Mouse (Mus musculus) thymus, adult 2 months (tissue): ENCODE measurements around the gene Acvr2b.

ENCODE experiments used
- CTCF ChIP-seq: fragments of 200-500 bp; IDR thresholded peaks from 2 replicates; pipeline ENCODE4 v1.5.1; 2012; ENCODE audit warnings: mild to moderate bottlenecking, control low read depth, low read length, moderate library complexity, borderline replicate concordance; ENCODE audit not compliant: control insufficient read depth, poor library complexity, insufficient read depth; ENCODE audit errors: extremely low read depth
- POLR2A ChIP-seq: fragments of 200-500 bp; IDR thresholded peaks from 2 replicates; pipeline ENCODE4 v1.6.1; 2012; ENCODE audit warnings: mild to moderate bottlenecking, low read length, control low read depth, moderate library complexity; ENCODE audit not compliant: control insufficient read depth, poor library complexity, insufficient read depth; ENCODE audit errors: extremely low read depth

DNA sequence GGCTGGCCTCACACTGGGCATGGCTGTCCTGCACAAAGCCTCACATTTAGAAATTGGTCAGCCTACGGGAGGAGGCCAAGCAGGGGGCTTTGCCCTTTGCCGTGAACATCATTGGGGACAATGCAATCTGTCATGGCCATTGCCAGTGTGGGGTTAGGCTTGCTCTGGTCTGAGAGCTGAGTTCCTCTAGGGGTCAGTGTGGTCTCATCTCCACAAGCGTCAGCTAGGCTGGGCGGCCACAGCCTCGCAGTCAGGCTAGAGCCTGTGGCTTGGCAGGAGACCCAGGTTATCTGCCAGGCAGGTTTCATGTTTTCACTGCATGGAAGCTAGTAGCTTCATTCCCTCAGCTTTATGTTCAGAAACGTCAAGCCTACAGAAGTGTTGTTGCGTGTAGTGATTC is 63.7 kb downstream of the Acvr2b start:
- no peak for TF ChIP-seq CTCF
- no peak for TF ChIP-seq POLR2A
